Mouse (Mus musculus): Measurements from ENCODE around the gene Tnrc18.
A peak's percentile ranks its signal among the peaks of the same experiment; 100 is the strongest.
"Not testable (repeated sequence)": the region's sequence is repeated elsewhere in the genome, so short reads cannot be mapped to it uniquely, and the experiment has no call there.

Tnrc18 gene

GRCm38 (mm10) chr5:142817524-142818434, at the start of gene Tnrc18:
TSS of gene Tnrc18 (minus strand) at chr5:142817662.
- peak; percentile 56 for DNase-seq

DNA sequence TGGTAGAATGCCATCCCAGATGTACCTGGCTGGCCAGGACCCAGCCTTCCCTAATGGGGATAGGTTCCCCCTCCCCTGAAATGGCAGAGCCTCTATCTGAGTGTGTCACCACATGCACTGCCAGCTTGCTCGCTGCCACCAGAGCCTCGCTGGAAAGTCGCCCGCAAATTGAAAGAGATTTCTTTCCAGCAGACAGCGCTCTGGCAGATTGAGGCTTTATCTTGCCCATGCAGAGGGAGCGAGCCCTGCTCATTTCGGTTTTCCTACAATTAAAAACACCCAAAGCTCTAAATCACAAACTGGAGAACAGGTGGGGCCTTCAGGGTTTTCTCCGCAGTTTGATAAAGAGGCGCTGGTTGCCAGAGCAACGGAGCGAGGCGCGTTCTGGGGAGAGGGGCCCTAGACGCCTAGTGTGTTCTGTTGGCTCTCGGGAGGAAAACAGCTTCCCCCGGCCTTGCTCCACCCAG, 40.3 kb upstream of the Tnrc18 start:
- DNase-seq, result no peak

- DNase-seq, result no peak
These were observed 38.9 kb upstream of the Tnrc18 start for GRCm38 (mm10) chr5:142856408-142856807.

- DNase-seq, result no peak
These were observed 37.4 kb upstream of the Tnrc18 start for GRCm38 (mm10) chr5:142854877-142855276.

- no peak for DNase-seq
These were observed 36.1 kb upstream of the Tnrc18 start for GRCm38 (mm10) chr5:142853585-142853984.

DNA sequence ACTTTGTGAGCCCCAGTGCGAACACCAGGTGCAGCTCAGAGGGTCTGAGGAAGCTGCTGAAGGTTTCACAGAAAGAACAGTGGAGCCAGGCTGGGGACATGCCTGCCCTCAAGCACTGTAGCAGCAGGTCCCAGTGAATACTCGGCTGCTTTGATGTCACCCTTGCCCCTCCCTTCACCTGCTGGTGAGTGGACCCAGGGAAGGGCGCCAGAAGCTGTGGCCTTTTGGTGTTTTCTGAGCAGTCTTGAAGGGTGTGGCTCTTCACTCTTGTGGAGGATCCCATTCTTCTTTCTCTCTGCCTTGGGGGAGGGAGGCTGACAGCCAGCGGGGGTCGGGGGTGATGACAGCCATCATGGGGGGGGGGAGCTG, 34.2 kb upstream of the Tnrc18 start:
- no peak for DNase-seq

GRCm38 (mm10) chr5:142850916-142851680, 33.6 kb upstream of the Tnrc18 start:
- no peak for DNase-seq

DNA sequence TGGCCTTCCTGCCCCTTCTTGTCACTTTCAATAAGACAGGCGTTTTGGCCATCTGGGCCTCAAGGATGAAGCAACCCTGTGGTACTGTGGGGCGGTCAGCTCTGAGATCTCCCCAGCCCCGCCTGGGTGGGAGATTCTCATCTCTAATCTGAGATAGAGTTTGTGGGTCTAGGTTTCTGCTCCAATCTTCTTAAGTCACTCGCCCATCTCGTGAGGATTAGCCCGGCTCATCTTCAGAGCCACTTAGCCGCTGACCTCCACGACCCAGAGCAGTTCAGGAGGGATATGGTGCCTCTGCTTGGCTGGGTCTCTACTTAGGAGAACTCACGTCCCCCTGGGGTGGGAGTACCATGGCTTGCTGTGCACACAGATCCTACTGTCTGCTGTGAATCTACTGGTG, 33.0 kb upstream of the Tnrc18 start:
- no peak for DNase-seq

GRCm38 (mm10) chr5:142848911-142849310, 31.4 kb upstream of the Tnrc18 start:
- no peak for DNase-seq

DNA sequence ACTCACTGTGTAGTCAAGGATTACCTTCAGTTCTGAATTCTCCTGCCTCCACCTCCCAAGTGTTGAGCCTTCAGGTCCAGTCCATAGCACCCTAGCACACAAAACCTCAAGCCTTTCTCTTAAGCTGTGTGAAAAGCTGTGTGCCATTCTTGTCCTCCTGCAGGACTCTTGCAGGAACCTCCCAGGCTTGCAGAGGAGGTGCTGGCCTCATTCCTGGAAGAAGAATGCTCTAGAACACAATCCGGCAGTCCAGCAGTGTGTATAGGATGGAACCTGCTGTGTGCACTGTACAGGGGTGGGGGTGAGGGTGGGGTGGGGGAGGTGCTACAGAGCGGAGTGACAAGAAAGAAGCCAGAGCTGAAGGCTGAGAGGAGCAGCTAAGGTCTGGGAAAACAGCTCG, 30.7 kb upstream of the Tnrc18 start:
- DNase-seq, result no peak

DNA sequence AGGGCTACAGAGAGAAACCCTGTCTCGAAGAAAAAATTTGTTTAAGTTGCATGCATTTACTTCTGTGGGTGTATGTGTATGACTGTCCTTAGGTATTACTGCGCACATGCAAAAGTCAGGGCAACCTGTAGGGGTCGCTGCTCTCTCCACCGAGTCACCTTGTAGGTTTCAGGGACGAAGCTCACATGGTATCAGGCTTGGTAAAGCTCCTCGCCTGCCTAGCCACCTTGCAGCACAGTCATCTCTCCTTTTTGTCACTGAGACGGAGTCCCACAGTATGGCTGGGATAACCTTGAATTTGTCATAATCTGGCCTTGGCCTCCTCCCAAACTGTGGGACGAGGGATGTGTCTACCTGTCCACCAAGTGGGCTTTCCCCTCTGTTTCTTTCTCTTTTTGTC, 27.0 kb upstream of the Tnrc18 start:
- DNase-seq, result peak; percentile 23

GRCm38 (mm10) chr5:142842137-142842642, 24.7 kb upstream of the Tnrc18 start:
- peak; percentile 15 for DNase-seq

GRCm38 (mm10) chr5:142841372-142842136, 24.1 kb upstream of the Tnrc18 start:
- DNase-seq, result no peak

- not testable (repeated sequence) for DNase-seq
These were observed 20.0 kb upstream of the Tnrc18 start for GRCm38 (mm10) chr5:142837427-142837826.

DNA sequence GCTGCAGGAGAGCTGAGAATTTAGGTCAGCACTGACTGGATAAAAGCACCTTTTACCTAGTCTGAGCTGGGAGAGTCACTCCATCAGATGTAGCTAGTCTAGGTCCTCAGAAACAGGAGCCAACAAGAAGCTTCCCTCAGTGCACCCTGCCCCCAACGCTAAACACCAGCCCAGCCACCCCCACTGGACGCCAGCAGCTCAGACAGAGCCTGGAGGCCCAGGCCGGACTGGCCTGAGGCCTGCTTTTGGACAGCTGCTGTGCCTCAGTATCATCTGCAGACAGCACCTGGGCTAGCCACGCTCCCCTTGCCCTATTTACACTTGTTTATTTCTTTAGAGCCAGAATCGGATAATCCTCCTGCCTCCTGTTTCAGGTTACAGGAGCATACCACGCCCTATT, 19.4 kb upstream of the Tnrc18 start:
- no peak for DNase-seq

DNA sequence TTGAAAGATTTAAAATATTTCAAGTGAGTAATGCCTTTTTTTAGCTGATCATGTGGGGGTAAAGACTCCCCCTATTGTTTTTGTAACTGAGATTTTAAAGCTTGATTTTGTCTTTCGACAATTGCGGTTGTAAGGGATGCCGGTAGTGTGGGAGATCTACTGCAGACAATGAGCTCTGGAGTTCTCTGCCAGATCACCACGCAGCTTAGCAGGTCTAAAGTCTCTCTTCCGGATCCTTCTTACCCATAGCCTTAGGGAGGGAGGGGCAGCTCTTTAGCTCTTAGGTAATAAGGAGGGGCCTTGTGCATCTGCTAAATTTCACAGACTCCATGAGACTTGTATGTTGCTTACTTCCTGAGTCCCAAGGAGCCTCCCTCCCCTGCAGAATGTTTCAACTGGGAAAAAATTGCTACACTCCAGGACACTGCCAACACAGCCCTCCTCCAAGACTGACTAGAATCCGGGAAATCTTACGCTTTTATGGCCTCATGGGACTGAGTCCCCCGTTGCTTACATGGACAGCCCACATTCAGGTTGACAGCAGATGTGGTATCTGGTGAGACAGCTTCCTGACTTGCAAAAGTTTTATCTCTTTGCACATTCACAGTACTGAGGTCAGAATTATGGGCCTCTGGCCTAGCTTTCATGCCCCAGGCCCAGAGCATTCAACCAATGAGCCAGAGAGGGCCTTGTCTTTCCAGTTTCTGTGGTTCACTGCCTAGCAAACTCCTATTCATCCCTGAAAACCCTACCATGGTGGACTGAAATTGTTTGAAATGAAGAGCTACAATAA, 16.4 kb upstream of the Tnrc18 start:
- no peak for DNase-seq

GRCm38 (mm10) chr5:142826131-142826530, 8.7 kb upstream of the Tnrc18 start:
- no peak for DNase-seq

DNA sequence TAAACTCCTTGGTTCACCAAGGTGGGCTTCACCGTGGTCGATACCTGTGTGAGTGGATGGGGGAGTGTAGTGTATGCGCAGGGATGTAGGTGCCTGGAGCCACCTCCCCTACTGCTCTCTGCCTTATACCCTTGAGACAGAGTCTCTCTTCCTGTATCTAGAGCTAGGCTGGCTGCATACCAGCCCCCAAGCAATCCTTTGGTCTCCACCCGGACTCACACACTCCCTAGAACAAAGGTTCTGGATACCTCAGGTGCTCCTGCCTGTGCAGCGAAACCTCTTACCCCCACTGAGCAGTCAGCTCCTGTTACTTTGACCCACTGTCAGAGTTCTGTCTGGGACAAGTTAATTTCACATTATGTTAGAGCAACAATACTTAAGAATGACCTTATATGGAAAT, 8.2 kb upstream of the Tnrc18 start:
- DNase-seq, result no peak

GRCm38 (mm10) chr5:142824091-142824490, 6.6 kb upstream of the Tnrc18 start:
- no peak for DNase-seq

- no peak for DNase-seq
These were observed 5.9 kb upstream of the Tnrc18 start for GRCm38 (mm10) chr5:142823096-142824062.
